Mouse (Mus musculus): ENCODE results near the gene Lancl3. TPM values are rescaled to one million over a fixed set of nuclear protein-coding genes. Genes with fewer than 3 reads are reported as not detected.

Lancl3 gene
- polyA plus RNA-seq, 1 experiment: 1.3 TPM

DNA sequence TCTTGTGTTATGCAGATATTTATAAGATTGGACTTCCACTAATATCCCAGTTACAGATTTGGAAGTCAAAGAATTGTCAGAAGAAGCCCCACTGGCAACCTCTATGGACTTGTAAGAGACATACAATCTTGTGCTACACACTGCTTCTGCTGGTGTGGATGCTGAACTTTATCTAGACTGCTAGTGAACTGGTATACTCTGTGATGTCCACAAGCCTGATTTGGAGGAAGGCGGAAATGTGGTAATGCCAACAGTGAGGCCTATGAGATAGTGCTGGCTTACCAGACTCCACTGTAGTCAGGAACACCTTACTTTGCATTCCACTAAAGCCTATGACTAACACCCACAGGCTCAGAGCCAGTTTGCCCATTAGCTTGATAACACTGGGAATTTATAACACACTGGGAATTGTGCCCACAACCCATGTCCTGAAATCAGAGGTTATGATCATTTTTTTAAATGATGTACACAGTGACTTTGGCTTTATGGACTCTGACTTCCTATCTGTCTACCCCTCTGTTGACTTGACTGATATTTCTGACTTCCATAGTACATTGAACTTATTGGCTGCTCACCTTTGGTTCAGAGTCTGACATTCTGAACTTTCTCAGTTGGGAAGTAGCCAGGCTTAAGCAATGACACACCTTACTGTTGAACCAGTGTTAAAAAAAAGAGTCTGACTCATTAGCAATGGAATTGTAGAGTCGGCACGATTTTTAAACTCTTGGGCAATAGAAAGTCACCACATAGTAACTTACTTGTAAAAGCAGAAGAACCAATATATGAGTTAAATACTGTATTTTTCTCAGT, 22.9 kb downstream of the Lancl3 start:
- H3K36me3 ChIP-seq (ENCODE audit: control insufficient read depth, insufficient read depth): no peaks in the 10 kb centered on the region
- TF ChIP-seq MAX (IDR thresholded peaks at IDR 0.05) (no peak), USF1 (IDR thresholded peaks at IDR 0.05; ENCODE audit: low read depth) (no peak), CEBPB (IDR thresholded peaks at IDR 0.05; ENCODE audit: low read depth) (peak; percentile 91), MYOG (IDR thresholded peaks at IDR 0.05; ENCODE audit: control insufficient read depth, extremely low read depth, insufficient read length) (no peak), FOSL1 (IDR thresholded peaks at IDR 0.05; ENCODE audit: insufficient read depth, low read length, poor library complexity, severe bottlenecking) (no peak), MYOD1 (IDR thresholded peaks at IDR 0.05; ENCODE audit: control insufficient read depth, insufficient read length, low read depth) (no peak), CTCF (IDR thresholded peaks at IDR 0.05; ENCODE audit: control insufficient read depth, insufficient read depth, insufficient read length) (no peak)
- no peaks in the 10 kb centered on the region for H3K79me2 ChIP-seq (ENCODE audit: control insufficient read depth, insufficient read depth)
- H3K79me3 ChIP-seq (ENCODE audit: low read depth): no peaks in the 10 kb centered on the region
- H3K27me3 ChIP-seq (ENCODE audit: control insufficient read depth, insufficient read depth, insufficient read length): no peaks in the 10 kb centered on the region
- H3K4me3 ChIP-seq (ENCODE audit: insufficient read depth, poor library complexity, severe bottlenecking): no peak overlapping the region
- H3ac ChIP-seq (ENCODE audit: control insufficient read depth, insufficient read length, low read depth): no peak overlapping the region

DNA sequence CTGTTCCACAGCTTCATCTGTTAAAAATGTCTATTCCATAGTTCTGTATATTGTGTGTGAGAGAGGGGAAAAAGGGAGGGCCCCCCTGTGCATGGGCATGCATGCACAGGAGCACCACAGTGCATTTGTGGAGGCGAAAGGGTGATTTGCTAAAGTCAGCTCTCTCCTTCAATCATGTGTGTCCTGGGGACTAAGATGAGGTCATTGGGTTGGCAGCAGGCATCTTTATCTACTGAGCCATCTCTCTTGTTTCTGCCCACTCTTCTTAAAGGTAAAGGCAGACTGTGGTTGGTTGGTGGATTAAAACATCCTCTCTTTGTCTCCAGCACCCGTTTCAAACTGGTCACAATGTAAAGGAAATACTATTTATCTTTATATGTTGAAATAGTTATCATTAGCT, 27.4 kb downstream of the Lancl3 start:
- no peak overlapping the region for H3K4me3 ChIP-seq (ENCODE audit: insufficient read depth, poor library complexity, severe bottlenecking)
- no peaks in the 10 kb centered on the region for H3K27me3 ChIP-seq (ENCODE audit: control insufficient read depth, insufficient read depth, insufficient read length)
- TF ChIP-seq MYOD1 (IDR thresholded peaks at IDR 0.05; ENCODE audit: control insufficient read depth, insufficient read length, low read depth): no peak
- TF ChIP-seq CTCF (IDR thresholded peaks at IDR 0.05; ENCODE audit: control insufficient read depth, insufficient read depth, insufficient read length): no peak
- no peak for TF ChIP-seq FOSL1 (IDR thresholded peaks at IDR 0.05; ENCODE audit: insufficient read depth, low read length, poor library complexity, severe bottlenecking)
- no peak for TF ChIP-seq MYOG (IDR thresholded peaks at IDR 0.05; ENCODE audit: control insufficient read depth, extremely low read depth, insufficient read length)
- no peak for TF ChIP-seq MAX (IDR thresholded peaks at IDR 0.05)
- H3K79me2 ChIP-seq (ENCODE audit: control insufficient read depth, insufficient read depth): no peaks in the 10 kb centered on the region
- H3K36me3 ChIP-seq (ENCODE audit: control insufficient read depth, insufficient read depth): no peaks in the 10 kb centered on the region
- H3ac ChIP-seq (ENCODE audit: control insufficient read depth, insufficient read length, low read depth): no peak overlapping the region
- H3K79me3 ChIP-seq (ENCODE audit: low read depth): no peaks in the 10 kb centered on the region

DNA sequence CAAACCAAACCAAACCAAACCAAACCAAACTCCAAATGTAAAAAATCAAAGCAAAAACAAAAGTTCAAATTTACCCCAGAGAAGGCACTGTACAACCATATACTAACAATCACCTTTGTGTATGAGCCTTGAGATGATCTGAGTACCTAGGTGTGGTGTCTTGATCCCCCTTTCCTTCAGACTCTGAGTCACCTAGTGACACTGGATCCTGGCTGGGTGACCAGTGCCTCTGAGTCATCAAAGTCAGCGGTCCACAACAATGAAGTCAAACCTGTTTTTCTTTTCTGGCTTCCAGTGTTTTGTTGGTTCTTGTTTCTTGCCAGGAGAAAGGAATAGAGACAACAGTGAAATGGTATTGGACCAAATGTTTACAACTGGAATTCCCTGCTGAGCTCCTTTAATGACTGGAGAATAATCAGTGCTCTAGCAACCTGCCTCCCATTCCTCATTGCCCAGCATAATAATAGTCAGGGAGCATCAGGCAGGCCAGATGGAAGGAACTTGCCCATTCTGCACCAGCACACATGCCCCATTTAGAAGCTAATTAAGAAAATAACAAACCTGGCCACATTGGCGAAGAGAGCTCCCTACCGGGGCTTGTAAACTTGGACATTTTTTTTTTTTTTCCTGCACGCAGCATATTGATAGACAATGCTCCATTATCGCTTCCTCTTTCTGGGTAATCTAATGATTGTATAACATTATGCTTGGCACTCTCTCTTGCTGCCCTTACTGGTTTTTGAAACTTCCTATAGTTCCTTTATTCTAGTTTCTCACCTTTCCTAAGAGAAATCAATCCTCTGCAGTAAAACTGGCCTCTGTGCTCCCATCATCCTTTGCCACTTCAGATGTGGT, 41.3 kb downstream of the Lancl3 start:
- no peak overlapping the region for H3ac ChIP-seq (ENCODE audit: control insufficient read depth, insufficient read length, low read depth)
- no peaks in the 10 kb centered on the region for H3K27me3 ChIP-seq (ENCODE audit: control insufficient read depth, insufficient read depth, insufficient read length)
- H3K79me3 ChIP-seq (ENCODE audit: low read depth): no peaks in the 10 kb centered on the region
- no peak overlapping the region for H3K4me3 ChIP-seq (ENCODE audit: insufficient read depth, poor library complexity, severe bottlenecking)
- H3K79me2 ChIP-seq (ENCODE audit: control insufficient read depth, insufficient read depth): no peaks in the 10 kb centered on the region
- no peaks in the 10 kb centered on the region for H3K36me3 ChIP-seq (ENCODE audit: control insufficient read depth, insufficient read depth)
- no peak for TF ChIP-seq CEBPB (IDR thresholded peaks at IDR 0.05; ENCODE audit: low read depth)
- TF ChIP-seq MAX (IDR thresholded peaks at IDR 0.05): no peak
- no peak for TF ChIP-seq FOSL1 (IDR thresholded peaks at IDR 0.05; ENCODE audit: insufficient read depth, low read length, poor library complexity, severe bottlenecking)
- no peak for TF ChIP-seq CTCF (IDR thresholded peaks at IDR 0.05; ENCODE audit: control insufficient read depth, insufficient read depth, insufficient read length)
- no peak for TF ChIP-seq USF1 (IDR thresholded peaks at IDR 0.05; ENCODE audit: low read depth)
- TF ChIP-seq MYOG (IDR thresholded peaks at IDR 0.05; ENCODE audit: control insufficient read depth, extremely low read depth, insufficient read length): no peak
- TF ChIP-seq MYOD1 (IDR thresholded peaks at IDR 0.05; ENCODE audit: control insufficient read depth, insufficient read length, low read depth): no peak

DNA sequence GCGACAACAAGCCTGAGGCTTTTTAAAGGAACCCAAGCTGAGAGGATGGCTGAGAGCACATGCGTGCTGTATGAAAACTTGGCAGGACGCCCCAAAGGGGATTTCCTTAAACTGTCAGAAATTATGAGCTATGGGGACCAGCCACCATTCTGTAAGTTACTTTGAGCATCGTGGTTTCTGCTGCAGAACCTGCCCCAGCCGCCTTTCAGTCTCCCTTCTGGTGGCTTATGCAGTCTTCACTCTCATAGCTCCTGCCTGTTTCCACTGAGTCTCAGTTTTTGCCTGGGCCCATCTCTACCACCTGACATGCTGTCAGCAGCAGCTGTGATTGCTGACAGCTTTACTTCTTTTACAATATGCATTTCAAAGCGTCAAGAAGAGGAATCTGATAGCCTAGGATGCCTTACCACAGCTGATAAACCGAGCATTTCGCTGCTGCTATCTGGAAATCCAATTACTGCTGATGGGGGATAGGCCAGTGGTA, 43.7 kb downstream of the Lancl3 start:
- Histone ChIP-seq H3K27me3 (ENCODE audit: control insufficient read depth, insufficient read depth, insufficient read length) (no peaks in the 10 kb centered on the region), H3K79me2 (ENCODE audit: control insufficient read depth, insufficient read depth) (no peaks in the 10 kb centered on the region), H3K79me3 (ENCODE audit: low read depth) (no peaks in the 10 kb centered on the region), H3ac (ENCODE audit: control insufficient read depth, insufficient read length, low read depth) (no peak overlapping the region), H3K4me3 (ENCODE audit: insufficient read depth, poor library complexity, severe bottlenecking) (no peak overlapping the region), H3K36me3 (ENCODE audit: control insufficient read depth, insufficient read depth) (no peaks in the 10 kb centered on the region)
- no peak for TF ChIP-seq CTCF (IDR thresholded peaks at IDR 0.05; ENCODE audit: control insufficient read depth, insufficient read depth, insufficient read length)
- TF ChIP-seq FOSL1 (IDR thresholded peaks at IDR 0.05; ENCODE audit: insufficient read depth, low read length, poor library complexity, severe bottlenecking): no peak
- no peak for TF ChIP-seq MAX (IDR thresholded peaks at IDR 0.05)
- TF ChIP-seq MYOG (IDR thresholded peaks at IDR 0.05; ENCODE audit: control insufficient read depth, extremely low read depth, insufficient read length): no peak
- TF ChIP-seq CEBPB (IDR thresholded peaks at IDR 0.05; ENCODE audit: low read depth): no peak
- TF ChIP-seq USF1 (IDR thresholded peaks at IDR 0.05; ENCODE audit: low read depth): no peak
- TF ChIP-seq MYOD1 (IDR thresholded peaks at IDR 0.05; ENCODE audit: control insufficient read depth, insufficient read length, low read depth): no peak

- no peak overlapping the region for H3ac ChIP-seq (ENCODE audit: control insufficient read depth, insufficient read length, low read depth)
- TF ChIP-seq CEBPB (IDR thresholded peaks at IDR 0.05; ENCODE audit: low read depth) (no peak), MYOD1 (IDR thresholded peaks at IDR 0.05; ENCODE audit: control insufficient read depth, insufficient read length, low read depth) (no peak), CTCF (IDR thresholded peaks at IDR 0.05; ENCODE audit: control insufficient read depth, insufficient read depth, insufficient read length) (no peak), USF1 (IDR thresholded peaks at IDR 0.05; ENCODE audit: low read depth) (no peak), FOSL1 (IDR thresholded peaks at IDR 0.05; ENCODE audit: insufficient read depth, low read length, poor library complexity, severe bottlenecking) (no peak), MAX (IDR thresholded peaks at IDR 0.05) (no peak), MYOG (IDR thresholded peaks at IDR 0.05; ENCODE audit: control insufficient read depth, extremely low read depth, insufficient read length) (no peak)
- H3K79me3 ChIP-seq (ENCODE audit: low read depth): no peaks in the 10 kb centered on the region
- no peaks in the 10 kb centered on the region for H3K36me3 ChIP-seq (ENCODE audit: control insufficient read depth, insufficient read depth)
- H3K79me2 ChIP-seq (ENCODE audit: control insufficient read depth, insufficient read depth): no peaks in the 10 kb centered on the region
- H3K4me3 ChIP-seq (ENCODE audit: insufficient read depth, poor library complexity, severe bottlenecking): no peak overlapping the region
- H3K27me3 ChIP-seq (ENCODE audit: control insufficient read depth, insufficient read depth, insufficient read length): no peaks in the 10 kb centered on the region
These were observed 45.1 kb downstream of the Lancl3 start for GRCm38 (mm10) chrX:9244603-9245336.
